Mouse (Mus musculus): ENCODE results near the gene Dhdh. TPM values are rescaled to one million over a fixed set of nuclear protein-coding genes. Genes with fewer than 3 reads are reported as not detected.
A peak's percentile ranks its signal among the peaks of the same experiment; 100 is the strongest.

The Dhdh gene
- polyA plus RNA-seq, 1 experiment from 2014 or later: 1.5 TPM

GRCm38 (mm10) chr7:45454971-45455370 is 33.6 kb downstream of the Dhdh start:
- no peak for DNase-seq (ENCODE audit: low spot score)

GRCm38 (mm10) chr7:45451344-45451982 is 37.1 kb downstream of the Dhdh start:
- peak; percentile 83 for DNase-seq (ENCODE audit: low spot score)

DNA sequence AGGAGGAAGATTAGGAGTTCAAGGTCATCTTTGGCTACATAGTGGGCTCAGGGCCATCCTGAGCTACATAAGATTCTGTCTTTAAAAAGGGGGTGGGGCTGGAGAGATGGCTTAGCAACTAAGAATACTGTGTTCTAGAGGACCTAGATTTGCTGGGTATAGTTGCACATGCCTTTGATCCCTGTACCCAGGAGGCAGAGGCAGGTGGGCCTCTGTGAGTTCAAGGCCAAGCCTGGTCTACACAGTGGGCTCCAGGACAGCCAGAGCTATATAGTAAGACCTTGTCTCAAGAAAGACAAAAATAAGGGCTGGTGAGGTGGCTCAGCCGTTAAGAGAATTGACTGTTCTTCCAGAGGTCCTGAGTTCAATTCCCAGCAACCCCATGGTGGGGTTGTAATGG is 38.6 kb downstream of the Dhdh start:
- DNase-seq (ENCODE audit: low spot score): no peak

DNA sequence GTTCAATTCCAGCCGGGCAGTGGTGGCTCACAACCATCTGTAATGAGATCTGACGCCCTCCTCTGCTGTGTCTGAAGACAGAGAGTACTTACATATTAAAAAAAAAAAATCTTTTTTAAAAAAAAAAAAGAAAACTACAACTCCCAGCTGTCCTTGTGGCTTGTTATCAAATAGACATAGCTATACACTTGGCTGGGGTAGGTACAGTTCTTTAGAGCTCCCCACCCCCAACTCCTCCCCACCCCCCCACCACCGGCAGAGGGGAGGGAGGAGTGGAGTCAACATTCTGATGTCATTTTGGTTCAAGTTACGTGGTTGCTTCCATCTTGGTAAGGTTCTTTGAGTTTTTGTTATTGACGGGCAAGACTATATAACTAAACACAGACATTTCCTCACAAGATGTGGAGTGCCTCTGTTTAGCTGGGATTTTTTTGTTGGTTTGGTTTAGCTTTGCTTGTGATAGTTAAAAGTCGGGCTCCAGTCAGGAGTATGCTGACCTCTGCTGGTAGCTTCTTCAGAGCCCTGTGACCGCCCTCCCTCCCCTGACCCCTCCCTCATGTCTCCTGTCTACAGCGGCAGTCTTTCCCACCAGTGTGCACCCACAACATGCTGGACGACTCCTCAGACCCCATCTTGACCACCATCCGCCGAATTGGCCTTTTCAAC is 41.1 kb downstream of the Dhdh start:
- peak; percentile 33 for DNase-seq (ENCODE audit: low spot score)

GRCm38 (mm10) chr7:45446589-45446988 is 42.0 kb downstream of the Dhdh start:
- no peak for DNase-seq (ENCODE audit: low spot score)

DNA sequence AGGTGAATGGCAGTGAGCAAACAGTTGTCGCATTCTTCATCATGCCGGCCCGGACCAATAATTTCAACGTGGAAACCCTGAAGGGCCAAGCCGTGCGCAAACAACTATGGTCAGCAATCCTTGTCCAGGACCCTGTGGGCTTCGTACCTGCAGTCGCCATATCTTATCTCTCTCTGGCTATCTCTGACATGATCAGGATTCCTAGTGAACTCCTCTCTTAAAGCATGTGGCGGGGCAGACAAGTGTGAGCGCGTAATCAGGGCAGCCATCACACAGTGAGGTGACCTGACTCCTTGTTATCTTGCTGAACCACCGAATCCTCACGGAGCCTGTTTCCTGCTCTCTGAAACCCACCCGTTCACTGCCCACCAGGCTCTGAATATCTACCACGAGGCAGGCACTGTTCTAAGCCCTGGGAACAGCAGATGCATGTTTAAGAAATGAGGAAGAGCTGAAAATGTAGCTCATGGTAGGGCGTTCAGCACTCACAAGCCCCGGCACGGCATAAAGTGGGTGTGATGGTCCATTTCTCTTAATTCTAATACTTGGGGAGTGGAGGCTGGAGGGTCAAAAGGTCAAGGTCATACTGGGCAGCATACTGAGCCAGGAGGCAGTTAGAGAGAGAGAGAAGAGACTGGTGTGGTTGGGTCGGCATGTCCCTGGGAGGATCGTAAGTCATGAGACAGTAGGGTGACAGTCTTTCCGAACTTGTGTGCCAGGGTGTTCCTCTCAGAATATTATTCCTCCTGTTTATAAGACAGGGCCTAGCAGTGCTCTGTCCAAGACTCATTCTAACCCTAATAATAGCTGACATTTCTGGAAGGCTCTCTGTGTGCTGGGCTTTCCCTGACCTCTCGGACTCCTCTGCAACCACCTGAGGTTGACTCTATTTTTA is 44.8 kb downstream of the Dhdh start:
- no peak for DNase-seq (ENCODE audit: low spot score)

DNA sequence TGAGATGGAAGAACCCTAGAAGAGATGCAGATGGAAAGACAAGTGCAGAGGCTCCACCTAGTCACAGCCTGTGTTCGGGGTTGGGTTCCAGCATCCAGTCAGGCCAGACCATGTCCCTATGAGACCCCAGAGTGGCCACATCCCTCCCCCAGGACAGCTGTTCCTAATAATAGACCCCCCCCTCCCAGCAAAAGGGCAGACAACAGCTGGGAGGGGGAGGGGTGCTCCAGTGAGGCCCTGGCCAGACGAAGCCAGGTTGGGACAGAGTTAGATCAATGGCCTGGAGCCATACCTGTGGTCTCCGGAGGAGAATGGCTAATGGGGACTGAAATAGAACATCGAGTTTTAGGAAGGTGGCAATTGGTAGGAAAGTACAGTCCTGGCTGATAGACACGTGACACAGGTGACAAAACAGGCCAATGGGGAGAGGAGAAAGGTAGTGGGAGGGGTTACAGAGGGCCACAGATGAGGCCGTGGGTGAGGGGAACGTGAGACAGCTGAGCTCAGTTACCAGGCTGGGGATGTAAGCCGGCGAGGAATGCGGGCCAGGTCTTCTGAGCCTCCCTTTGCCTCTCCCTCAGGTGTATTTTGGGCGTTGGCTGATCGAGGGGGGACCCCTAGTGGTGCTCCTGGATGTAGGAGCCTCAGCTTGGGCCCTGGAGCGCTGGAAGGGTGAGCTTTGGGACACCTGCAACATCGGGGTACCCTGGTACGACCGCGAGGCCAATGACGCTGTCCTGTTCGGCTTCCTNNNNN is 50.9 kb downstream of the Dhdh start, which contains the start of gene Ruvbl2:
Gene Ruvbl2, minus strand, starts transcription at position 576 of the 756 bp plus-strand sequence.
- DNase-seq (ENCODE audit: low spot score): peak; percentile 13

- no peak for DNase-seq (ENCODE audit: low spot score)
Observed at GRCm38 (mm10) chr7:45437046-45437445, 51.6 kb downstream of the Dhdh start.

- no peak for DNase-seq (ENCODE audit: low spot score)
Observed at GRCm38 (mm10) chr7:45436444-45436843, 52.2 kb downstream of the Dhdh start.

- no peak for DNase-seq (ENCODE audit: low spot score)
Observed at GRCm38 (mm10) chr7:45435038-45435437, 53.6 kb downstream of the Dhdh start.

DNA sequence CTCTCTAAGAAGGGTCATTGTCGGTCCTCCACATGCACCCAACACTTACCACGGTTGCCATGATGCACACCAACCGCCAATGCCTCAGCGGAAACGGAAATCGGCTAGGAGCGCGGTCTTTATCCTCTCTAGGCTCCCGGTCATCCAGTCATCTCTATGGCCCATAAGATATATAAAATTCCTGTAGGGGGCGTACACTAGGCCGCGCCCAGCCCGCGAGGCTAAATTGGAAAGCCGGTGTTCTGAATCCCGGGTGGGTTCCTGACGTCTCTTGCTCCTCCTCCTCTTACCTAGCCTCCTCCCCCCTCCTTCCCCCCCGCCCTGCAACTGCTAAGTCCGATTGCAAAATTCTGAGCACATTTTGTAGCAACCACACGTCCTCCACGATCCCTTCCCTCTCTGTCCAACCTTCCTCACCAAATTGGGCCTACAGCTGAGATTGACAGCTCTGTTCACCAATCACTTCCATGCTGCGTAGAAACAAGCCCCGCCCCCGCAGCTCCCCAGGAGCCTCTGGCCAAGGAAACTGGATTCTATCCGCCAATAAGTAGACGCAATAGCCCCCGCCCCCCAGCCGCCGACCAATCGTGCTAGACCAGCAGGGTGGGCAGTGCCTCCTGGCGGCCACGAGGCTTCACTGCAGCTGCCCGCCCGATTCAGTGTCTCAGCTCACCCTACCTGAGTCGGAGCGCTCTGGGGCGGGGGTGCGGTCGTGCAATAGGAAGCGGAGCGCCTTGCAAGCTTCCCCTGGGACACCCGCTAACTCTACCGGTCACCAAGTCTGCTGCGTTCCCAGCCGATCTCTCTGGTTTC is 54.2 kb downstream of the Dhdh start, which contains the start of gene Gys1:
Gene Gys1, plus strand, starts transcription at position 642 of the 813 bp plus-strand sequence.
- DNase-seq (ENCODE audit: low spot score): peak; percentile 100

GRCm38 (mm10) chr7:45433835-45434202 is 54.8 kb downstream of the Dhdh start:
- no peak for DNase-seq (ENCODE audit: low spot score)

GRCm38 (mm10) chr7:45426556-45426955 is 62.0 kb downstream of the Dhdh start:
- DNase-seq (ENCODE audit: low spot score): no peak

DNA sequence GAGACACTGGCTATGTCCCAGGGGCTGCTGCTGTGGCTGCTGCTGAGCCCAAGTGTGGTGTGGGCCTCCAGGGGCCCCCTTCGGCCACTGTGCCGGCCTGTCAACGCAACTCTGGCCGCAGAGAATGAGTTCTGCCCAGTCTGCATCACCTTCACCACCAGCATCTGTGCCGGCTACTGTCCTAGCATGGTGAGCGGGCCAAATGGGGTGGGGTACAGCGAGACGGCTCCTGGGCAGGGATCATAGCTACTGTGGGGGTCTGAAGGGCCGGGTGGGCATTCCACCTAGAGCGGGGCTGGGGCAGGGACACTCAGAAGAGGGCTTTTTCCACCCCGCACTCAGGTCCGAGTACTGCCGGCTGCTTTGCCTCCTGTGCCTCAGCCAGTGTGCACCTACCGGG is 67.4 kb downstream of the Dhdh start:
- no peak for DNase-seq (ENCODE audit: low spot score)

Small RNA genes lying within 50 kb of the gene (microRNA-seq; reads per million reads assigned to microRNA genes)
- not detected for gene Gm22133 (ENCODE audit: borderline number of aligned reads)

Other genes starting within 250 kb of the Dhdh start
- 143 and 146 TPM in 2 replicates for gene Cd37, start 249.7 kb downstream of the Dhdh start, polyA plus RNA-seq (2015; fragmentation: Nextera tagmentation; extraction: Ambion mirVana)
- gene Slc6a16, start 247.7 kb downstream of the Dhdh start, polyA plus RNA-seq (2015; fragmentation: Nextera tagmentation; extraction: Ambion mirVana): 0.17 TPM in 1 of 2 replicates, not detected in the other
- gene Slc6a21, start 211.3 kb downstream of the Dhdh start, polyA plus RNA-seq (2015; fragmentation: Nextera tagmentation; extraction: Ambion mirVana): 0.08 TPM in 1 of 2 replicates, not detected in the other
- 4.9 and 5.2 TPM in 2 replicates for gene Trpm4, start 155.0 kb downstream of the Dhdh start, polyA plus RNA-seq (2015; fragmentation: Nextera tagmentation; extraction: Ambion mirVana)
- gene Hrc, start 153.5 kb downstream of the Dhdh start, polyA plus RNA-seq (2015; fragmentation: Nextera tagmentation; extraction: Ambion mirVana): 0.08 and 0.09 TPM in 2 replicates
- 0.27 and 0.49 TPM in 2 replicates for gene Ppfia3, start 121.8 kb downstream of the Dhdh start, polyA plus RNA-seq (2015; fragmentation: Nextera tagmentation; extraction: Ambion mirVana)
- gene Lin7b, start 118.2 kb downstream of the Dhdh start, polyA plus RNA-seq (2015; fragmentation: Nextera tagmentation; extraction: Ambion mirVana): 0.49 and 0.79 TPM in 2 replicates
- gene Snrnp70, start 93.1 kb downstream of the Dhdh start, polyA plus RNA-seq (2015; fragmentation: Nextera tagmentation; extraction: Ambion mirVana): 198 and 222 TPM in 2 replicates
- 0.14 and 0.34 TPM in 2 replicates for gene Kcna7, start 83.2 kb downstream of the Dhdh start, polyA plus RNA-seq (2015; fragmentation: Nextera tagmentation; extraction: Ambion mirVana)
- 3.9 and 4.2 TPM in 2 replicates for gene Ntf5, start 75.1 kb downstream of the Dhdh start, polyA plus RNA-seq (2015; fragmentation: Nextera tagmentation; extraction: Ambion mirVana)
- not detected in 2 replicates for gene Lhb, start 68.0 kb downstream of the Dhdh start, polyA plus RNA-seq (2015; fragmentation: Nextera tagmentation; extraction: Ambion mirVana)
- 9.4 and 10.5 TPM in 2 replicates for gene Gys1, start 54.0 kb downstream of the Dhdh start, polyA plus RNA-seq (2015; fragmentation: Nextera tagmentation; extraction: Ambion mirVana)
- 129 and 143 TPM in 2 replicates for gene Ruvbl2, start 50.7 kb downstream of the Dhdh start, polyA plus RNA-seq (2015; fragmentation: Nextera tagmentation; extraction: Ambion mirVana)
- 3,702 and 3,772 TPM in 2 replicates for gene Ftl1, start 28.9 kb downstream of the Dhdh start, polyA plus RNA-seq (2015; fragmentation: Nextera tagmentation; extraction: Ambion mirVana)
- 177 and 178 TPM in 2 replicates for gene Bax, start 21.9 kb downstream of the Dhdh start, polyA plus RNA-seq (2015; fragmentation: Nextera tagmentation; extraction: Ambion mirVana)
- 2.6 and 2.8 TPM in 2 replicates for gene Tulp2, start 6.9 kb downstream of the Dhdh start, polyA plus RNA-seq (2015; fragmentation: Nextera tagmentation; extraction: Ambion mirVana)
- gene Gm45808, start 2.0 kb downstream of the Dhdh start, polyA plus RNA-seq (2015; fragmentation: Nextera tagmentation; extraction: Ambion mirVana): not detected in 2 replicates
- 110 and 111 TPM in 2 replicates for gene Nucb1, start 21.6 kb upstream of the Dhdh start, polyA plus RNA-seq (2015; fragmentation: Nextera tagmentation; extraction: Ambion mirVana)
- 16.2 and 17.2 TPM in 2 replicates for gene Ppp1r15a, start 37.5 kb upstream of the Dhdh start, polyA plus RNA-seq (2015; fragmentation: Nextera tagmentation; extraction: Ambion mirVana)
- gene Plekha4, start 37.5 kb upstream of the Dhdh start, polyA plus RNA-seq (2015; fragmentation: Nextera tagmentation; extraction: Ambion mirVana): 3.3 and 4.6 TPM in 2 replicates
- 1.1 and 1.2 TPM in 2 replicates for gene Hsd17b14, start 66.1 kb upstream of the Dhdh start, polyA plus RNA-seq (2015; fragmentation: Nextera tagmentation; extraction: Ambion mirVana)
- 86.5 and 87.3 TPM in 2 replicates for gene Bcat2, start 81.3 kb upstream of the Dhdh start, polyA plus RNA-seq (2015; fragmentation: Nextera tagmentation; extraction: Ambion mirVana)
- gene Fgf21, start 126.7 kb upstream of the Dhdh start, polyA plus RNA-seq (2015; fragmentation: Nextera tagmentation; extraction: Ambion mirVana): 17.5 and 20.5 TPM in 2 replicates
- gene Fut1, start 128.5 kb upstream of the Dhdh start, polyA plus RNA-seq (2015; fragmentation: Nextera tagmentation; extraction: Ambion mirVana): 1.4 and 3.2 TPM in 2 replicates
- gene Izumo1, start 133.0 kb upstream of the Dhdh start, polyA plus RNA-seq (2015; fragmentation: Nextera tagmentation; extraction: Ambion mirVana): 0.08 and 0.16 TPM in 2 replicates
- gene Rasip1, start 138.7 kb upstream of the Dhdh start, polyA plus RNA-seq (2015; fragmentation: Nextera tagmentation; extraction: Ambion mirVana): 2.9 and 4.4 TPM in 2 replicates
- gene Mamstr, start 151.2 kb upstream of the Dhdh start, polyA plus RNA-seq (2015; fragmentation: Nextera tagmentation; extraction: Ambion mirVana): 1.6 and 1.9 TPM in 2 replicates
- 0.44 and 0.52 TPM in 2 replicates for gene Fut2, start 177.6 kb upstream of the Dhdh start, polyA plus RNA-seq (2015; fragmentation: Nextera tagmentation; extraction: Ambion mirVana)
- gene Ntn5, start 195.2 kb upstream of the Dhdh start, polyA plus RNA-seq (2015; fragmentation: Nextera tagmentation; extraction: Ambion mirVana): 0.73 and 0.76 TPM in 2 replicates
- 0.30 and 0.53 TPM in 2 replicates for gene Sec1, start 205.6 kb upstream of the Dhdh start, polyA plus RNA-seq (2015; fragmentation: Nextera tagmentation; extraction: Ambion mirVana)
- gene Car11, start 211.0 kb upstream of the Dhdh start, polyA plus RNA-seq (2015; fragmentation: Nextera tagmentation; extraction: Ambion mirVana): 0.35 and 0.36 TPM in 2 replicates
- 10.6 and 13.4 TPM in 2 replicates for gene Dbp, start 216.3 kb upstream of the Dhdh start, polyA plus RNA-seq (2015; fragmentation: Nextera tagmentation; extraction: Ambion mirVana)
- 1,315 and 1,426 TPM in 2 replicates for gene Rpl18, start 226.7 kb upstream of the Dhdh start, polyA plus RNA-seq (2015; fragmentation: Nextera tagmentation; extraction: Ambion mirVana)
- 19.8 and 21.8 TPM in 2 replicates for gene Sphk2, start 229.2 kb upstream of the Dhdh start, polyA plus RNA-seq (2015; fragmentation: Nextera tagmentation; extraction: Ambion mirVana)
- gene Fam83e, start 232.4 kb upstream of the Dhdh start, polyA plus RNA-seq (2015; fragmentation: Nextera tagmentation; extraction: Ambion mirVana): 0.50 and 0.66 TPM in 2 replicates
- gene Spaca4, start 237.0 kb upstream of the Dhdh start, polyA plus RNA-seq (2015; fragmentation: Nextera tagmentation; extraction: Ambion mirVana): not detected in 2 replicates